Mouse (Mus musculus): ENCODE measurements around the gene Dock4. TPM values are rescaled to one million over a fixed set of nuclear protein-coding genes. Genes with fewer than 3 reads are reported as not detected.

The Dock4 gene
- total and polyA plus RNA-seq, 3 experiments, result 0.26 to 0.67 (median 0.38) TPM

DNA sequence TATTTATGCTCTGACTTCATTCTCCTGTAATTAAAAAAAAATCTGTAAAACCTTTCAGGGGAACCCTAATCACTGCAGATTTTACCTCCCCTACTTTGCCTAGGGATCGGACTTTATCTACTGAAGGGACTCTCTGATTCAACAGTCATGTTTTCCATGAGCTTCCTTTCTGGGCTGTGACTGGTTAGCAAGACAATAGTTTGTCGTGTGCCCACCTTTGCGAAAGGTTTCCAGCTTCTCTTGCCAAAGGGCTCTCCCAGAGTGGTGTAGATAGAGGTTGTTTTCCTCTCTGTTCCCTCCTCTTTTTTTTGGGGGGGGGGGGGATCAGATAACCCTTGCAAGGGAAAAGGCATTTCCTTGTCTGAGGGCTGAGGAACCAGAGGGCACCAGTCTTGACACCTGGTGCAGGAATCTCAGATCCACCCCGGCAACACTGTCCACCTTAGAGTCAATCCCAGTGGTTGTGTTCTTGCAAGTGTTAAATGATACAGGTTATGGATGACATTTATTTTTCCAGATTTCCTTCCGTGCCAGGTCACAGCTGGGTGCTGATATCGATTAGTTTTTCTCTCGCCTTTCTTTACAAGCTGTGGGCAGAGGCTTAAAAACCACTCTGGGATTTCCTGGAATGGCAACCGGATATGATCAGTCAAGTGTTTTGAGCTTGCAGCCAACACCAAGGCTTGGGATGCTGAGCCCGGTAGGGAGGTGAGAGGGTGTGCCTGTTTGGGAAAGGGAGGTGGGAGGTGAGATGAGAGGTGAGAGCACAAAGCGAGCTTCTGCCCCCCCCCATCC, 2.0 kb downstream of the Dock4 start:
- no peaks in the 10 kb centered on the region for H3K9me3 ChIP-seq (replicated peaks; ENCODE audit: low read length)
- peaks cover 0 to 13% of the 10 kb centered on the region in 2 experiments; a peak in 2 of 4 replicates for H3K4me1 ChIP-seq (ENCODE audit: control insufficient read depth in 1 of 2, insufficient read depth in 2 of 2)
- peak overlapping the region; percentile 89 for H3K4me2 ChIP-seq (ENCODE audit: insufficient read depth, low read depth, poor library complexity, severe bottlenecking)
- no peak overlapping the region for H3K4me3 ChIP-seq (replicated peaks in 1 of 3; ENCODE audit: low read depth in 2 of 3, low read length in 2 of 3, poor library complexity in 1 of 3)
- H3K79me2 ChIP-seq (replicated peaks; ENCODE audit: control insufficient read depth, extremely low read depth, insufficient read depth, poor library complexity, severe bottlenecking), result no peaks in the 10 kb centered on the region
- in situ Hi-C loops (cut with MboI; ENCODE audit: low pct_ligation_motif_present, low pct_unique_long_range_greater_than_20kb, low sequenced_read_pairs) (no loop called here), dilution Hi-C loops (cut with MboI; ENCODE audit: extremely low pct_ligation_motif_present, extremely low pct_unique_long_range_greater_than_20kb, low sequenced_read_pairs) (no loop called here)
- no peak overlapping the region for H3K27ac ChIP-seq (ENCODE audit: insufficient read depth, low read depth)
- H3K27me3 ChIP-seq (replicated peaks), result peaks cover 15% of the 10 kb centered on the region
- peaks cover 0 to 1% of the 10 kb centered on the region in 2 experiments for H3K36me3 ChIP-seq (replicated peaks in 1 of 2; ENCODE audit: control insufficient read depth in 1 of 2, insufficient read depth in 1 of 2, low read length in 1 of 2)
- no peak for DNase-seq (ENCODE audit: extremely low read depth)
- no peak overlapping the region; the same call in 1 of the 2 replicates for H3K9ac ChIP-seq (ENCODE audit: insufficient read depth, low read depth)
- TF ChIP-seq JUND (conservative IDR thresholded peaks at IDR 0.05; ENCODE audit: low read depth, low read length) (0 out of 2 replicates have a peak, but pooled peaks have one; percentile 35), NRF1 (IDR thresholded peaks at IDR 0.05; ENCODE audit: low read depth, low read length) (no peak)

DNA sequence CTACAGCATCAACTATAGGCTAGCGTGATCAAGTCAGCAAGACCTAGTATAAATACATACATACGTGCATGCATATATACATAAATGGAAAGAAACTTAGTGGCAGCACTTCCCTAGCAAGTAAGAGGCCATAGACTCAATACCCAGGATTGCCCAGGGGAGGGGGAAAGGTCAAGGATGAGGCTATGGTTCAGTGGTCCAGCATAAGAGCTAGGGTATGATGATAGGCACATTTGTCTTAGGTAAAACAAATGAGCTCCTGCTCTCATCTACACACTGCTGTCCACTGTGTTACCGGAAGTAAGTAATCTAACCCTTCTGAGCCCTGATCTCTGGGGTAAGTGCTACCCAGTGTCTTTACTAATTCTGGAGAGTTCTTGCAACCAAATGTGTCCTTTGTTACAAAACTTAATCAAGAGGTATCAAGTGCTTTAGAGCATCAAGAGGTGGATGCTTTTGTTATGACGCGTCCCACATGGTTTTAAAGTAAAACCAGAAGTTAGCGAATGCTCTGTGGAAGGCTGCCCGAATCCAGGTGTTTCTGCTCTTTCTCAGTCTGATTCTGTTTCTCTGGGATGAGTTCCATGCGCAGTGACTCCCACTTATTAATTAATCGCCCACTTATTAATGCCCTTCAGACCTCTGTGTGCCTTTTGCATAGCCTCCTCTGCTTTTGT, 3.5 kb downstream of the Dock4 start:
- H3K79me2 ChIP-seq (replicated peaks; ENCODE audit: control insufficient read depth, extremely low read depth, insufficient read depth, poor library complexity, severe bottlenecking), result no peaks in the 10 kb centered on the region
- in situ Hi-C loops (cut with MboI; ENCODE audit: low pct_ligation_motif_present, low pct_unique_long_range_greater_than_20kb, low sequenced_read_pairs), result no loop called here
- peaks cover 0 to 13% of the 10 kb centered on the region in 2 experiments; a peak in 2 of 4 replicates for H3K4me1 ChIP-seq (ENCODE audit: control insufficient read depth in 1 of 2, insufficient read depth in 2 of 2)
- DNase-seq (ENCODE audit: extremely low read depth), result no peak
- no peaks in the 10 kb centered on the region for H3K9me3 ChIP-seq (replicated peaks; ENCODE audit: low read length)
- no peaks in the 10 kb centered on the region for H3K36me3 ChIP-seq (replicated peaks in 1 of 2; ENCODE audit: control insufficient read depth in 1 of 2, insufficient read depth in 1 of 2, low read length in 1 of 2)
- dilution Hi-C loops (cut with MboI; ENCODE audit: extremely low pct_ligation_motif_present, extremely low pct_unique_long_range_greater_than_20kb, low sequenced_read_pairs), result no loop called here
- H3K27ac ChIP-seq (ENCODE audit: insufficient read depth, low read depth), result no peak overlapping the region
- no peak for TF ChIP-seq UBTF (IDR thresholded peaks at IDR 0.05; ENCODE audit: low read depth, low read length)
- peak; percentile 39; the same call in 1 of the 2 replicates for TF ChIP-seq ELF1 (IDR thresholded peaks at IDR 0.05; ENCODE audit: low read depth, low read length)
- 0 out of 2 replicates have a peak, but pooled peaks have one; percentile 28 for TF ChIP-seq SIN3A (IDR thresholded peaks at IDR 0.05; ENCODE audit: low read length)
- H3K9ac ChIP-seq (ENCODE audit: insufficient read depth, low read depth), result no peak overlapping the region
- H3K4me3 ChIP-seq (replicated peaks in 1 of 3; ENCODE audit: low read depth in 2 of 3, low read length in 2 of 3, poor library complexity in 1 of 3), result no peak overlapping the region
- peak overlapping the region; percentile 68; the same call in 1 of the 2 replicates for H3K4me2 ChIP-seq (ENCODE audit: insufficient read depth, low read depth, poor library complexity, severe bottlenecking)
- H3K27me3 ChIP-seq (replicated peaks), result peaks cover 15% of the 10 kb centered on the region

DNA sequence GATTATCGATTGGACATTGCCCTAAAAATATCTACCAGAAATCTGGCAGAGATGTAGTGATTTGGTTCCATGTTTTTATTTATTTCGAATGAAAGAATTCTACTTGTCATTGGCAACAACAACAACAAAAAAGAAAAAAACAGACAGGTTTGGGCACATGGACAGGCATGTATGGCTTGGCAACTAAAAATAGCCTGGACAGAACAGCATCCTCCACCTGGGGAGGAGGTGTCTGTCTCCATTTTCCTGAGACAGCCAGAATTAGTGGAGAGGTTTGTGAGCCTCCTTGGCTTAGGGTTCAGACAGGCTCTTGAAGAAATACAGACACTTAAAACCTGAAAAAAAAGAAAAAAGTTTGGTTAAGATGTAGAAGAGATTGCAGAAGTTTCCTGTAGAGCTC, 10.8 kb downstream of the Dock4 start:
- dilution Hi-C loops (cut with MboI; ENCODE audit: extremely low pct_ligation_motif_present, extremely low pct_unique_long_range_greater_than_20kb, low sequenced_read_pairs), result no loop called here
- no peak for DNase-seq (ENCODE audit: extremely low read depth)
- in situ Hi-C loops (cut with MboI; ENCODE audit: low pct_ligation_motif_present, low pct_unique_long_range_greater_than_20kb, low sequenced_read_pairs), result no loop called here

More for the DNA sequence above, 10.8 kb downstream of the Dock4 start:
- TF ChIP-seq MAFK (IDR thresholded peaks at IDR 0.05; ENCODE audit: insufficient replicate concordance, low read length) (no peak), MXI1 (IDR thresholded peaks at IDR 0.05; ENCODE audit: low read depth, low read length) (no peak), UBTF (IDR thresholded peaks at IDR 0.05; ENCODE audit: low read depth, low read length) (no peak), MAX (IDR thresholded peaks at IDR 0.05; ENCODE audit: low read length) (no peak), ZKSCAN1 (IDR thresholded peaks at IDR 0.05; ENCODE audit: borderline replicate concordance, low read depth, low read length) (no peak), CHD1 (IDR thresholded peaks at IDR 0.05; ENCODE audit: low read depth, low read length) (no peak), SIN3A (IDR thresholded peaks at IDR 0.05; ENCODE audit: low read length) (no peak), CHD2 (IDR thresholded peaks at IDR 0.05; ENCODE audit: low read length) (no peak), TBP (conservative IDR thresholded peaks at IDR 0.05; ENCODE audit: low read depth, low read length) (no peak), MYC (IDR thresholded peaks at IDR 0.05; ENCODE audit: low read depth, low read length) (no peak), E2F4 (IDR thresholded peaks at IDR 0.05; ENCODE audit: insufficient replicate concordance, low read depth, low read length) (no peak), JUN (IDR thresholded peaks at IDR 0.05; ENCODE audit: insufficient read depth, low read depth, low read length) (no peak), ZMIZ1 (IDR thresholded peaks at IDR 0.05; ENCODE audit: low read depth, low read length) (no peak), USF1 (IDR thresholded peaks at IDR 0.05; ENCODE audit: low read depth, low read length) (no peak), HCFC1 (IDR thresholded peaks at IDR 0.05; ENCODE audit: low read depth, low read length) (no peak), NRF1 (IDR thresholded peaks at IDR 0.05; ENCODE audit: low read depth, low read length) (no peak), PAX5 (IDR thresholded peaks at IDR 0.05; ENCODE audit: low read length) (no peak)
- Histone ChIP-seq H3K4me1 (ENCODE audit: control insufficient read depth in 1 of 2, insufficient read depth in 2 of 2) (0 out of 4 replicates have a peak, but pooled peaks cover 0 to 4% of the 10 kb centered on the region in 2 experiments), H3K36me3 (replicated peaks in 1 of 2; ENCODE audit: control insufficient read depth in 1 of 2, insufficient read depth in 1 of 2, low read length in 1 of 2) (no peaks in the 10 kb centered on the region), H3K27ac (ENCODE audit: insufficient read depth, low read depth) (no peak overlapping the region), H3K79me2 (replicated peaks; ENCODE audit: control insufficient read depth, extremely low read depth, insufficient read depth, poor library complexity, severe bottlenecking) (no peaks in the 10 kb centered on the region), H3K4me2 (ENCODE audit: insufficient read depth, low read depth, poor library complexity, severe bottlenecking) (no peak overlapping the region), H3K4me3 (replicated peaks in 1 of 3; ENCODE audit: low read depth in 2 of 3, low read length in 2 of 3, poor library complexity in 1 of 3) (no peak overlapping the region), H3K27me3 (replicated peaks) (no peaks in the 10 kb centered on the region), H3K9ac (ENCODE audit: insufficient read depth, low read depth) (no peak overlapping the region), H3K9me3 (replicated peaks; ENCODE audit: low read length) (no peaks in the 10 kb centered on the region)

All from CH12.LX (cell line).